Mouse (Mus musculus) adrenal gland, postnatal 4 days (tissue): Measurements from ENCODE around the gene Tmem106b. TPM values are rescaled to one million over a fixed set of nuclear protein-coding genes. Genes with fewer than 3 reads are reported as not detected.

ENCODE experiments used
- total RNA-seq, 2 experiments: library from RNA; stranded (reverse); gene quantifications; 2 replicates each; pipeline ENCODE4 v1.2.3; 2021

Tmem106b gene
- total RNA-seq, 2 experiments from 2014 or later: 109 to 113 TPM

Other genes starting within 250 kb of the Tmem106b start
- gene Vwde, start 155.2 kb downstream of the Tmem106b start, total RNA-seq: under 1 TPM; 0.11 to 0.17 TPM